Mouse (Mus musculus): ENCODE data around the gene Efcab11. TPM values are rescaled to one million over a fixed set of nuclear protein-coding genes. Genes with fewer than 3 reads are reported as not detected.

Gene Efcab11
- polyA plus RNA-seq, 2 experiments: 2.9 to 6.6 TPM

GRCm38 (mm10) chr12:99715129-99716037 is 168.9 kb downstream of the Efcab11 start:
- ATAC-seq (ENCODE audit: insufficient read depth) (no peak), DNase-seq (ENCODE audit: low read depth in 3 of 3, low spot score in 3 of 3) (no peak)
- Histone ChIP-seq H3K4me2 (ENCODE audit: low read depth) (no peak overlapping the region), H3K27me3 (ENCODE audit: control insufficient read depth, insufficient read depth, low read length) (no peaks in the 10 kb centered on the region), H3K27ac (no peak overlapping the region), H3K9ac (replicated peaks) (no peak overlapping the region), H3K9me3 (ENCODE audit: control insufficient read depth, low read length) (no peaks in the 10 kb centered on the region), H3K36me3 (replicated peaks; ENCODE audit: control insufficient read depth, insufficient read depth, low read depth) (no peaks in the 10 kb centered on the region), H3K4me1 (replicated peaks; ENCODE audit: control insufficient read depth in 2 of 2, insufficient read depth in 2 of 2, low read length in 1 of 2) (no peaks in the 10 kb centered on the region; a peak in 1 of 4 replicates), H3K4me3 (ENCODE audit: insufficient read depth in 1 of 2, low read depth in 2 of 2, low read length in 2 of 2) (no peak overlapping the region)
- TF ChIP-seq CTCF (IDR thresholded peaks at IDR 0.05; ENCODE audit: low read depth) (no peak), EP300 (IDR thresholded peaks at IDR 0.05; ENCODE audit: low read depth) (no peak)
- WGBS (ENCODE audit: insufficient replicate concordance): 57% methylated on average over 9 of the region's 9 CpGs

GRCm38 (mm10) chr12:99712214-99712613 is 172.0 kb downstream of the Efcab11 start:
- TF ChIP-seq EP300 (IDR thresholded peaks at IDR 0.05; ENCODE audit: low read depth) (no peak), CTCF (IDR thresholded peaks at IDR 0.05; ENCODE audit: low read depth) (no peak)
- no peaks in the 10 kb centered on the region; a peak in 1 of 4 replicates for H3K4me1 ChIP-seq (replicated peaks; ENCODE audit: control insufficient read depth in 2 of 2, insufficient read depth in 2 of 2, low read length in 1 of 2)
- no peaks in the 10 kb centered on the region for H3K36me3 ChIP-seq (replicated peaks; ENCODE audit: control insufficient read depth, insufficient read depth, low read depth)
- no peak for DNase-seq (ENCODE audit: low read depth in 3 of 3, low spot score in 3 of 3)
- no peaks in the 10 kb centered on the region for H3K27me3 ChIP-seq (ENCODE audit: control insufficient read depth, insufficient read depth, low read length)
- no peak overlapping the region for H3K27ac ChIP-seq
- H3K9ac ChIP-seq (replicated peaks): no peak overlapping the region
- ATAC-seq (ENCODE audit: insufficient read depth): no peak
- no peak overlapping the region for H3K4me3 ChIP-seq (ENCODE audit: insufficient read depth in 1 of 2, low read depth in 2 of 2, low read length in 2 of 2)
- H3K9me3 ChIP-seq (ENCODE audit: control insufficient read depth, low read length): no peaks in the 10 kb centered on the region
- no peak overlapping the region for H3K4me2 ChIP-seq (ENCODE audit: low read depth)
- WGBS (ENCODE audit: insufficient replicate concordance): 45% methylated on average over 5 of the region's 5 CpGs

- WGBS (ENCODE audit: insufficient replicate concordance): 70% methylated on average over 8 of the region's 8 CpGs
- TF ChIP-seq EP300 (IDR thresholded peaks at IDR 0.05; ENCODE audit: low read depth) (no peak), CTCF (IDR thresholded peaks at IDR 0.05; ENCODE audit: low read depth) (no peak)
- no peak for DNase-seq (ENCODE audit: low read depth in 3 of 3, low spot score in 3 of 3)
- Histone ChIP-seq H3K36me3 (replicated peaks; ENCODE audit: control insufficient read depth, insufficient read depth, low read depth) (no peaks in the 10 kb centered on the region), H3K4me2 (ENCODE audit: low read depth) (no peak overlapping the region), H3K9me3 (ENCODE audit: control insufficient read depth, low read length) (no peaks in the 10 kb centered on the region), H3K27ac (no peak overlapping the region), H3K4me1 (replicated peaks; ENCODE audit: control insufficient read depth in 2 of 2, insufficient read depth in 2 of 2, low read length in 1 of 2) (no peaks in the 10 kb centered on the region), H3K9ac (replicated peaks) (no peak overlapping the region), H3K4me3 (ENCODE audit: insufficient read depth in 1 of 2, low read depth in 2 of 2, low read length in 2 of 2) (no peak overlapping the region), H3K27me3 (ENCODE audit: control insufficient read depth, insufficient read depth, low read length) (no peaks in the 10 kb centered on the region)
- ATAC-seq (ENCODE audit: insufficient read depth): no peak
Observed at GRCm38 (mm10) chr12:99702248-99702647, 182.0 kb downstream of the Efcab11 start.

- H3K27me3 ChIP-seq (ENCODE audit: control insufficient read depth, insufficient read depth, low read length): no peaks in the 10 kb centered on the region
- no peak for DNase-seq (ENCODE audit: low read depth in 3 of 3, low spot score in 3 of 3)
- H3K4me3 ChIP-seq (ENCODE audit: insufficient read depth in 1 of 2, low read depth in 2 of 2, low read length in 2 of 2): no peak overlapping the region
- ATAC-seq (ENCODE audit: insufficient read depth): no peak
- 42% methylated on average over 7 of the region's 7 CpGs for WGBS (ENCODE audit: insufficient replicate concordance)
- no peak overlapping the region for H3K4me2 ChIP-seq (ENCODE audit: low read depth)
- no peaks in the 10 kb centered on the region for H3K36me3 ChIP-seq (replicated peaks; ENCODE audit: control insufficient read depth, insufficient read depth, low read depth)
- H3K27ac ChIP-seq: no peak overlapping the region
- H3K9ac ChIP-seq (replicated peaks): no peak overlapping the region
- TF ChIP-seq CTCF (IDR thresholded peaks at IDR 0.05; ENCODE audit: low read depth) (no peak), EP300 (IDR thresholded peaks at IDR 0.05; ENCODE audit: low read depth) (no peak)
- no peaks in the 10 kb centered on the region for H3K4me1 ChIP-seq (replicated peaks; ENCODE audit: control insufficient read depth in 2 of 2, insufficient read depth in 2 of 2, low read length in 1 of 2)
- H3K9me3 ChIP-seq (ENCODE audit: control insufficient read depth, low read length): no peaks in the 10 kb centered on the region
Observed at GRCm38 (mm10) chr12:99700380-99700779, 183.9 kb downstream of the Efcab11 start.

GRCm38 (mm10) chr12:99699379-99700023 is 184.7 kb downstream of the Efcab11 start:
- TF ChIP-seq CTCF (IDR thresholded peaks at IDR 0.05; ENCODE audit: low read depth): no peak
- TF ChIP-seq EP300 (IDR thresholded peaks at IDR 0.05; ENCODE audit: low read depth): no peak
- 68% methylated on average over 5 of the region's 5 CpGs for WGBS (ENCODE audit: insufficient replicate concordance)
- no peak for ATAC-seq (ENCODE audit: insufficient read depth)

More at GRCm38 (mm10) chr12:99699379-99700023, 184.7 kb downstream of the Efcab11 start:
- no peak for DNase-seq (ENCODE audit: low read depth in 3 of 3, low spot score in 3 of 3)
- H3K4me2 ChIP-seq (ENCODE audit: low read depth): no peak overlapping the region
- no peak overlapping the region for H3K4me3 ChIP-seq (ENCODE audit: insufficient read depth in 1 of 2, low read depth in 2 of 2, low read length in 2 of 2)
- no peaks in the 10 kb centered on the region for H3K4me1 ChIP-seq (replicated peaks; ENCODE audit: control insufficient read depth in 2 of 2, insufficient read depth in 2 of 2, low read length in 1 of 2)
- H3K27me3 ChIP-seq (ENCODE audit: control insufficient read depth, insufficient read depth, low read length): no peaks in the 10 kb centered on the region
- no peaks in the 10 kb centered on the region for H3K9me3 ChIP-seq (ENCODE audit: control insufficient read depth, low read length)
- H3K9ac ChIP-seq (replicated peaks): no peak overlapping the region
- no peak overlapping the region for H3K27ac ChIP-seq
- no peaks in the 10 kb centered on the region for H3K36me3 ChIP-seq (replicated peaks; ENCODE audit: control insufficient read depth, insufficient read depth, low read depth)
